ENCODE assay signal across 25 mouse cellular contexts in genomic region chr2:156025482-156025881, GRCm38 (mm10). TPM values are rescaled to one million over a fixed set of nuclear protein-coding genes. Genes with fewer than 3 reads are reported as not detected.
DNase-seq lines count a peak whose midpoint lies in the region; ATAC-seq and TF ChIP-seq lines count a peak whose summit lies in the region.
"Had no signal": no experiment of that assay in that cellular context is flagged by ENCODE, and none has a peak within 500 bp of the region (broad histone marks: within the 10 kb centered on the region; RNA-seq: fewer than 3 reads in every experiment).

No protein-coding gene starts in this region.

- H3K4me1 ChIP-seq in forebrain, embryonic 14.5 days (ENCODE audit: control insufficient read depth, insufficient read depth, low read length) = no peaks in the 10 kb centered on the region
- no peaks in the 10 kb centered on the region for H3K4me1 ChIP-seq in forebrain, embryonic 13.5 days
- H3K4me1 ChIP-seq in lung, postnatal 0 days (ENCODE audit: insufficient read depth, low read depth, low read length) = no peaks in the 10 kb centered on the region
- H3K4me1 ChIP-seq in lung, adult 2 months (ENCODE audit: control insufficient read depth, insufficient read depth, low read length) = no peaks in the 10 kb centered on the region
- H3K4me1 ChIP-seq: embryonic facial prominence, embryonic 15.5 days; forebrain, embryonic 10.5 days; lung, embryonic 15.5 days; midbrain, embryonic 12.5 days had no signal

- TF ChIP-seq EP300 in lung, postnatal 0 days (IDR thresholded peaks at IDR 0.05) = no peak

- no peak overlapping the region for H3K27ac ChIP-seq in forebrain, embryonic 14.5 days (ENCODE audit: low read depth, low read length)
- no peak overlapping the region for H3K27ac ChIP-seq in forebrain, embryonic 13.5 days
- no peak overlapping the region for H3K27ac ChIP-seq in lung, postnatal 0 days (ENCODE audit: low read length)
- H3K27ac ChIP-seq in left cerebral cortex, adult 2 months = no peak overlapping the region
- H3K27ac ChIP-seq: embryonic facial prominence, embryonic 15.5 days; forebrain, embryonic 10.5 days; hindbrain, embryonic 14.5 days; liver, embryonic 12.5 days; lung, embryonic 15.5 days; midbrain, embryonic 12.5 days had no signal

- no peak for TF ChIP-seq POLR2A in lung, adult 2 months (IDR thresholded peaks at IDR 0.05; ENCODE audit: borderline replicate concordance, extremely low read depth, low read depth, low read length)

- no peak for ATAC-seq in forebrain, embryonic 14.5 days
- ATAC-seq in forebrain, embryonic 13.5 days = no peak
- ATAC-seq in lung, postnatal 0 days = no peak
- ATAC-seq: intestine, postnatal 0 days; liver, embryonic 12.5 days had no signal

- DNase-seq in forebrain, embryonic 14.5 days (ENCODE audit: low spot score) = peak; percentile 22
- DNase-seq in lung, postnatal 0 days (ENCODE audit: low spot score) = peak; percentile 11
- DNase-seq in lung, adult 2 months = no peak
- DNase-seq in adipocyte (ENCODE audit: low spot score) = peak; percentile 67
- no peak for DNase-seq in ovary, adult 18-20 months (ENCODE audit: low spot score)
- no peak for DNase-seq in left cerebral cortex, postnatal 4 days
- no peak for DNase-seq in left cerebral cortex, adult 2 months (ENCODE audit: extremely low spot score in 1 of 2, low spot score in 2 of 2)
- DNase-seq: adrenal gland, postnatal 14 days; cerebellum, adult 9-10 months; heart, postnatal 14 days; kidney, postnatal 4 days; right cerebral cortex, postnatal 14 days; thymus, postnatal 14 days had no signal

- no peaks in the 10 kb centered on the region for H3K36me3 ChIP-seq in forebrain, embryonic 14.5 days (ENCODE audit: control insufficient read depth, insufficient read depth, low read length)
- H3K36me3 ChIP-seq in forebrain, embryonic 13.5 days (ENCODE audit: poor library complexity, severe bottlenecking) = peaks cover under 1% of the 10 kb centered on the region
- H3K36me3 ChIP-seq in lung, postnatal 0 days (ENCODE audit: insufficient read depth, low read length) = no peaks in the 10 kb centered on the region
- H3K36me3 ChIP-seq: embryonic facial prominence, embryonic 15.5 days; liver, embryonic 12.5 days; lung, embryonic 15.5 days; midbrain, embryonic 12.5 days had no signal

- intact Hi-C loops in left cerebral cortex, postnatal 4 days (cut with DNase I) = no loop called here
- intact Hi-C loops in left cerebral cortex, adult 2 months (cut with DNase I) = no loop called here

- H3K9ac ChIP-seq in forebrain, embryonic 14.5 days (ENCODE audit: low read length) = no peak overlapping the region
- no peak overlapping the region for H3K9ac ChIP-seq in forebrain, embryonic 13.5 days
- no peak overlapping the region for H3K9ac ChIP-seq in lung, postnatal 0 days (replicated peaks; ENCODE audit: low read depth)
- H3K9ac ChIP-seq: embryonic facial prominence, embryonic 15.5 days; hindbrain, embryonic 14.5 days; liver, embryonic 12.5 days; lung, embryonic 15.5 days; midbrain, embryonic 12.5 days had no signal

- no peak overlapping the region for H3K4me3 ChIP-seq in forebrain, embryonic 14.5 days (ENCODE audit: low read depth, low read length)
- H3K4me3 ChIP-seq in forebrain, embryonic 13.5 days = no peak overlapping the region
- H3K4me3 ChIP-seq in lung, postnatal 0 days (ENCODE audit: low read depth, low read length) = no peak overlapping the region
- no peak overlapping the region for H3K4me3 ChIP-seq in lung, adult 2 months (replicated peaks; ENCODE audit: extremely low read depth, low read depth, low read length)
- no peak overlapping the region for H3K4me3 ChIP-seq in left cerebral cortex, adult 2 months
- H3K4me3 ChIP-seq: embryonic facial prominence, embryonic 15.5 days; forebrain, embryonic 10.5 days; liver, embryonic 12.5 days; lung, embryonic 15.5 days; midbrain, embryonic 12.5 days had no signal

- TF ChIP-seq CTCF in lung, postnatal 0 days (IDR thresholded peaks at IDR 0.05) = no peak
- TF ChIP-seq CTCF in lung, adult 2 months (IDR thresholded peaks at IDR 0.05; ENCODE audit: insufficient read depth, low read length) = no peak
- TF ChIP-seq CTCF in left cerebral cortex, adult 2 months (IDR thresholded peaks at IDR 0.05) = no peak

- no peaks in the 10 kb centered on the region for H3K9me3 ChIP-seq in forebrain, embryonic 14.5 days (replicated peaks; ENCODE audit: control insufficient read depth, low read length)
- H3K9me3 ChIP-seq in forebrain, embryonic 13.5 days (replicated peaks) = no peaks in the 10 kb centered on the region
- H3K9me3 ChIP-seq in lung, postnatal 0 days (ENCODE audit: low read length) = no peaks in the 10 kb centered on the region
- H3K9me3 ChIP-seq: embryonic facial prominence, embryonic 15.5 days; forebrain, embryonic 10.5 days; liver, embryonic 12.5 days; lung, embryonic 15.5 days; midbrain, embryonic 12.5 days had no signal

- no peaks in the 10 kb centered on the region for H3K27me3 ChIP-seq in forebrain, embryonic 14.5 days (replicated peaks; ENCODE audit: control insufficient read depth, insufficient read depth, low read length)
- no peaks in the 10 kb centered on the region for H3K27me3 ChIP-seq in forebrain, embryonic 13.5 days
- H3K27me3 ChIP-seq in lung, postnatal 0 days (replicated peaks; ENCODE audit: insufficient read depth, low read length) = no peaks in the 10 kb centered on the region
- H3K27me3 ChIP-seq: embryonic facial prominence, embryonic 15.5 days; liver, embryonic 12.5 days; lung, embryonic 15.5 days; midbrain, embryonic 12.5 days had no signal

- H3K4me2 ChIP-seq in forebrain, embryonic 14.5 days (ENCODE audit: low read length) = no peak overlapping the region
- H3K4me2 ChIP-seq in forebrain, embryonic 13.5 days = no peak overlapping the region
- no peak overlapping the region for H3K4me2 ChIP-seq in lung, postnatal 0 days (replicated peaks; ENCODE audit: low read depth, low read length)
- H3K4me2 ChIP-seq: embryonic facial prominence, embryonic 15.5 days; heart, embryonic 11.5 days; hindbrain, embryonic 14.5 days; liver, embryonic 12.5 days; lung, embryonic 15.5 days; midbrain, embryonic 12.5 days had no signal

RNA-seq across cellular contexts. Expression of gene Ergic3, which starts 17.6 kb away (rescaled TPM):
- 391 and 444 TPM in 2 replicates for polyA plus RNA-seq in forebrain, embryonic 14.5 days (2014; fragmentation: Nextera tagmentation; extraction: Ambion mirVana)
- 264 and 293 TPM in 2 replicates for polyA plus RNA-seq in forebrain, embryonic 13.5 days (2015; fragmentation: Nextera tagmentation; extraction: Ambion mirVana)
- polyA plus RNA-seq in lung, postnatal 0 days (2015; fragmentation: Nextera tagmentation; extraction: Ambion mirVana) = 168 and 181 TPM in 2 replicates
- polyA plus RNA-seq in lung, adult 2 months (2012; rRNA removed) = 227 and 260 TPM in 2 replicates
- 100 to 1,000 TPM; 271 to 274 TPM for total RNA-seq in left cerebral cortex, postnatal 4 days (2021)
- total RNA-seq in left cerebral cortex, adult 2 months (2021) = 100 to 1,000 TPM; 187 to 188 TPM

RNA-seq across cellular contexts. Expression of gene 6430550D23Rik, which starts 17.7 kb away (rescaled TPM):
- polyA plus RNA-seq in forebrain, embryonic 14.5 days (2014; fragmentation: Nextera tagmentation; extraction: Ambion mirVana) = 0.63 and 1.0 TPM in 2 replicates
- polyA plus RNA-seq in forebrain, embryonic 13.5 days (2015; fragmentation: Nextera tagmentation; extraction: Ambion mirVana) = 1.3 TPM in 2 replicates
- polyA plus RNA-seq in lung, postnatal 0 days (2015; fragmentation: Nextera tagmentation; extraction: Ambion mirVana) = 1.0 and 1.1 TPM in 2 replicates
- 1.0 and 1.8 TPM in 2 replicates for polyA plus RNA-seq in lung, adult 2 months (2012; rRNA removed)
- 1 to 10 TPM in 1 of 2 experiments, under 1 TPM in 1; 0.86 to 1.4 TPM for total RNA-seq in left cerebral cortex, postnatal 4 days (2021)
- total RNA-seq in left cerebral cortex, adult 2 months (2021) = 1 to 10 TPM; 1.4 to 2.0 TPM

RNA-seq across cellular contexts. Expression of gene Fer1l4, which starts 27.3 kb away (rescaled TPM):
- polyA plus RNA-seq in forebrain, embryonic 14.5 days (2014; fragmentation: Nextera tagmentation; extraction: Ambion mirVana) = not detected in 2 replicates
- not detected in 2 replicates for polyA plus RNA-seq in forebrain, embryonic 13.5 days (2015; fragmentation: Nextera tagmentation; extraction: Ambion mirVana)
- 0.06 and 0.36 TPM in 2 replicates for polyA plus RNA-seq in lung, postnatal 0 days (2015; fragmentation: Nextera tagmentation; extraction: Ambion mirVana)
- 0.63 and 0.98 TPM in 2 replicates for polyA plus RNA-seq in lung, adult 2 months (2012; rRNA removed)
- not detected for total RNA-seq in left cerebral cortex, postnatal 4 days (2021)
- not detected for total RNA-seq in left cerebral cortex, adult 2 months (2021)
- total RNA-seq: adrenal gland, postnatal 14 days; gastrocnemius, adult 18-20 months; heart, postnatal 14 days; layer of hippocampus, postnatal 25 days; left cerebral cortex, postnatal 25 days had no signal
- polyA plus RNA-seq: embryonic facial prominence, embryonic 15.5 days; forebrain, embryonic 10.5 days; heart, embryonic 11.5 days; hindbrain, embryonic 14.5 days; liver, embryonic 12.5 days; lung, embryonic 15.5 days; midbrain, embryonic 12.5 days had no signal

RNA-seq across cellular contexts. Expression of gene Spag4, which starts 39.5 kb away (rescaled TPM):
- polyA plus RNA-seq in forebrain, embryonic 14.5 days (2014; fragmentation: Nextera tagmentation; extraction: Ambion mirVana) = 4.6 and 5.1 TPM in 2 replicates
- polyA plus RNA-seq in forebrain, embryonic 13.5 days (2015; fragmentation: Nextera tagmentation; extraction: Ambion mirVana) = 5.2 and 7.0 TPM in 2 replicates
- 0.74 and 0.89 TPM in 2 replicates for polyA plus RNA-seq in lung, postnatal 0 days (2015; fragmentation: Nextera tagmentation; extraction: Ambion mirVana)
- polyA plus RNA-seq in lung, adult 2 months (2012; rRNA removed) = 1.1 and 1.8 TPM in 2 replicates
- total RNA-seq in left cerebral cortex, postnatal 4 days (2021) = 1 to 10 TPM; 6.6 to 9.3 TPM
- total RNA-seq in left cerebral cortex, adult 2 months (2021) = 1 to 10 TPM; 3.8 to 4.1 TPM

Comparison
In these comparisons a context has a peak if more than half of its experiments do, and no peak if none do; other contexts are left out.
1. DNase-seq: peak in forebrain, embryonic 14.5 days (single experiment), lung, postnatal 0 days (single experiment) and adipocyte (single experiment); none in lung, adult 2 months (single experiment), ovary, adult 18-20 months (single experiment), left cerebral cortex, postnatal 4 days (single experiment) and left cerebral cortex, adult 2 months (0 of 2).